Mouse (Mus musculus): ENCODE data around the gene Unc5a.

GRCm38 (mm10) chr13:55047706-55048105 is 98.5 kb downstream of the Unc5a start:
- TF ChIP-seq MAX (IDR thresholded peaks at IDR 0.05; ENCODE audit: low read length): no peak
- no peak for TF ChIP-seq CTCF (IDR thresholded peaks at IDR 0.05 in 2 of 3, conservative IDR thresholded peaks at IDR 0.05 in 1 of 3; ENCODE audit: control insufficient read depth in 1 of 3, insufficient read depth in 1 of 3, low read depth in 2 of 3, low read length in 3 of 3, poor library complexity in 1 of 3, severe bottlenecking in 1 of 3)
- no peak for TF ChIP-seq POLR2A (IDR thresholded peaks at IDR 0.05; ENCODE audit: control insufficient read depth in 1 of 2, insufficient read depth in 1 of 2, low read depth in 1 of 2, low read length in 2 of 2, poor library complexity in 1 of 2)
